Mouse (Mus musculus) testis, adult 2 months (tissue): ENCODE data around the gene Krt86.

ENCODE experiments used
- CTCF ChIP-seq: fragments of 200-500 bp; IDR thresholded peaks from 2 replicates; pipeline ENCODE4 v1.5.1; 2012; ENCODE audit warnings: low read depth, mild to moderate bottlenecking, inconsistent platforms, low read length, moderate library complexity; ENCODE audit not compliant: control insufficient read depth, insufficient read depth, insufficient replicate concordance
- POLR2A ChIP-seq: fragments of 200-500 bp; IDR thresholded peaks from 2 replicates; pipeline ENCODE4 v1.6.1; 2012; ENCODE audit warnings: low read depth, mild to moderate bottlenecking, inconsistent platforms, low read length, moderate library complexity; ENCODE audit not compliant: control insufficient read depth

DNA sequence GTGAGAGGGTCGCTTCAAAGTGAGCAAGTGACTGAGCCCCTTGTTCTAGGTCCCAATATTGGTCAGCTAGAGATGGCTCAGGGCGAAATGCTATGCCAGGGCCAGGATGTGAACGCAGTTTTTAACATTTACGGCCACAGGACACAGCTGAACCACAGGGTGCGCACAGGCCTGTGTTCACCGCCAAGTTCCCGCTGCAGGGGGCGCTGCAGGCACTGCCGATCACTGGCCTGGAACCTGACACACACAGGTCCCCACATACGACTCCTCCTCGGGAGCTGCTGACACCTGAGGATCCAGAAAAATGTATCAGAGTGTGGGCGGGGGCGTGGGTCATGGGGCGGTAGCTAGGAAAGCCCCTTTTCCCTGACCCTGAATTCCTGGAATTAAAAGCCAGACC lies 14.0 kb upstream of the Krt86 start:
- TF ChIP-seq CTCF (peak; percentile 45; the same call in 1 of the 2 replicates), POLR2A (no peak)
